Mouse (Mus musculus) MEL (cell line): Measurements from ENCODE around the gene Madcam1. TPM values are rescaled to one million over a fixed set of nuclear protein-coding genes. Genes with fewer than 3 reads are reported as not detected.

ENCODE experiments used
- DNase-seq: peaks from one replicate; pipeline ENCODE4 v3.0.0; 2011; ENCODE audit warnings: low read depth, low spot score
- H3K27ac ChIP-seq: 2 replicates; pipeline ENCODE4 v1.5.1; 2012; ENCODE audit warnings: low read depth, mild to moderate bottlenecking, control low read depth, low read length, moderate library complexity; ENCODE audit not compliant: control insufficient read depth
- H3K27me3 ChIP-seq, 2 experiments: fragments of 150-350 bp in 1 of 2; sonication (generic) in 1 of 2; 2 replicates each; pipeline ENCODE4 v1.6.1; 2012; ENCODE audit warnings: low read length in 2 of 2, mild to moderate bottlenecking in 2 of 2, improper control_type of control experiment in 1 of 2, moderate library complexity in 1 of 2; ENCODE audit not compliant: insufficient read depth in 2 of 2, control insufficient read depth in 1 of 2
- H3K36me3 ChIP-seq, 2 experiments: 2 replicates each; pipeline ENCODE4 v1.6.1; 2012 to 2014; ENCODE audit warnings: low read length in 2 of 2, improper control_type of control experiment in 1 of 2, inconsistent platforms in 1 of 2, mild to moderate bottlenecking in 1 of 2; ENCODE audit not compliant: insufficient read depth in 2 of 2, control insufficient read depth in 1 of 2
- H3K4me1 ChIP-seq, 2 experiments: fragments of 150-350 bp in 1 of 2; sonication (generic) in 1 of 2; 2 replicates each; pipeline ENCODE4 v1.6.1; 2012; ENCODE audit warnings: low read length in 2 of 2, improper control_type of control experiment in 1 of 2, mild to moderate bottlenecking in 1 of 2; ENCODE audit not compliant: insufficient read depth in 2 of 2, control insufficient read depth in 1 of 2
- H3K4me3 ChIP-seq, 2 experiments: fragments of 150-350 bp in 1 of 2; sonication (generic) in 1 of 2; 2 replicates each; pipeline ENCODE4 v1.5.1; 2012; ENCODE audit warnings: low read depth in 2 of 2, low read length in 2 of 2, mild to moderate bottlenecking in 2 of 2, moderate library complexity in 2 of 2, control low read depth in 1 of 2, improper control_type of control experiment in 1 of 2; ENCODE audit not compliant: control insufficient read depth in 1 of 2, insufficient read depth in 1 of 2
- H3K79me2 ChIP-seq: 2 replicates; pipeline ENCODE4 v1.6.1; 2012; ENCODE audit warnings: mild to moderate bottlenecking, low read length, moderate library complexity; ENCODE audit not compliant: control insufficient read depth, poor library complexity, insufficient read depth
- H3K9ac ChIP-seq: 2 replicates; pipeline ENCODE4 v1.6.1; 2012; ENCODE audit warnings: low read depth, mild to moderate bottlenecking, control low read depth, low read length, moderate library complexity; ENCODE audit not compliant: control insufficient read depth, poor library complexity, severe bottlenecking
- H3K9me3 ChIP-seq: fragments of 150-350 bp; sonication (generic); replicated peaks from 2 replicates; pipeline ENCODE4 v1.6.1; 2012; ENCODE audit warnings: mild to moderate bottlenecking, low read length, improper control_type of control experiment, moderate library complexity; ENCODE audit not compliant: insufficient read depth
- BHLHE40 ChIP-seq: IDR thresholded peaks from 2 replicates; pipeline ENCODE4 v1.6.1; 2012; ENCODE audit warnings: low read depth, mild to moderate bottlenecking, inconsistent platforms, low read length, improper control_type of control experiment, borderline replicate concordance
- CHD1 ChIP-seq: IDR thresholded peaks from 2 replicates; pipeline ENCODE4 v1.6.1; 2012; ENCODE audit warnings: low read depth, mild to moderate bottlenecking, inconsistent platforms, low read length, improper control_type of control experiment
- CHD2 ChIP-seq: IDR thresholded peaks from 2 replicates; pipeline ENCODE4 v1.6.1; 2011; ENCODE audit warnings: low read length, improper control_type of control experiment
- CTCF ChIP-seq, 3 experiments: IDR thresholded peaks in 2 of 3; conservative IDR thresholded peaks in 1 of 3; 2 replicates each; pipeline ENCODE4 v1.5.1; 2011 to 2012; ENCODE audit warnings: low read length in 3 of 3, low read depth in 2 of 3, mild to moderate bottlenecking in 2 of 3, improper control_type of control experiment in 1 of 3, inconsistent platforms in 1 of 3, mixed read lengths in 1 of 3, moderate library complexity in 1 of 3; ENCODE audit not compliant: control insufficient read depth in 1 of 3, insufficient read depth in 1 of 3, poor library complexity in 1 of 3, severe bottlenecking in 1 of 3
- E2F4 ChIP-seq: IDR thresholded peaks from 2 replicates; pipeline ENCODE4 v1.6.1; 2011; ENCODE audit warnings: low read depth, low read length, improper control_type of control experiment, borderline replicate concordance
- ELF1 ChIP-seq: IDR thresholded peaks from 2 replicates; pipeline ENCODE4 v1.6.1; 2014; ENCODE audit warnings: low read depth, mild to moderate bottlenecking, inconsistent platforms, low read length, improper control_type of control experiment, moderate library complexity
- EP300 ChIP-seq, 2 experiments: IDR thresholded peaks; 2 replicates each; pipeline ENCODE4 v1.6.1; 2011; ENCODE audit warnings: improper control_type of control experiment in 2 of 2, low read length in 2 of 2, low read depth in 1 of 2, mild to moderate bottlenecking in 1 of 2
- ETS1 ChIP-seq: IDR thresholded peaks from 2 replicates; pipeline ENCODE4 v1.6.1; 2012; ENCODE audit warnings: low read depth, mild to moderate bottlenecking, inconsistent platforms, low read length, improper control_type of control experiment, moderate library complexity
- GABPA ChIP-seq: IDR thresholded peaks from 2 replicates; pipeline ENCODE4 v1.6.1; 2012; ENCODE audit warnings: low read depth, mild to moderate bottlenecking, inconsistent platforms, low read length, improper control_type of control experiment, moderate library complexity
- GATA1 ChIP-seq: IDR thresholded peaks from 2 replicates; pipeline ENCODE4 v1.6.1; 2011; ENCODE audit warnings: low read depth, low read length, improper control_type of control experiment
- HCFC1 ChIP-seq: IDR thresholded peaks from 2 replicates; pipeline ENCODE4 v1.6.1; 2012; ENCODE audit warnings: low read depth, mild to moderate bottlenecking, inconsistent platforms, low read length, improper control_type of control experiment, moderate library complexity
- JUND ChIP-seq: IDR thresholded peaks from 2 replicates; pipeline ENCODE4 v1.6.1; 2011; ENCODE audit warnings: low read depth, mild to moderate bottlenecking, improper control_type of control experiment, low read length
- KAT2A ChIP-seq: conservative IDR thresholded peaks from 2 replicates; pipeline ENCODE4 v1.6.1; 2012; ENCODE audit warnings: low read depth, low read length, improper control_type of control experiment, inconsistent platforms
- MAFK ChIP-seq: IDR thresholded peaks from 2 replicates; pipeline ENCODE4 v1.6.1; 2011; ENCODE audit warnings: low read depth, mild to moderate bottlenecking, low read length, improper control_type of control experiment, borderline replicate concordance
- MAX ChIP-seq: IDR thresholded peaks from 2 replicates; pipeline ENCODE4 v1.6.1; 2011; ENCODE audit warnings: low read length, improper control_type of control experiment
- MAZ ChIP-seq: IDR thresholded peaks from 2 replicates; pipeline ENCODE4 v1.6.1; 2012; ENCODE audit warnings: low read depth, mild to moderate bottlenecking, inconsistent platforms, low read length, improper control_type of control experiment
- MEF2A ChIP-seq: IDR thresholded peaks from 2 replicates; pipeline ENCODE4 v1.6.1; 2014; ENCODE audit warnings: low read depth, mild to moderate bottlenecking, inconsistent platforms, low read length, improper control_type of control experiment; ENCODE audit not compliant: poor library complexity, insufficient replicate concordance, severe bottlenecking; ENCODE audit errors: extremely low read depth
- MXI1 ChIP-seq: IDR thresholded peaks from 2 replicates; pipeline ENCODE4 v1.6.1; 2011; ENCODE audit warnings: mild to moderate bottlenecking, low read depth, low read length, improper control_type of control experiment
- MYB ChIP-seq: IDR thresholded peaks from 2 replicates; pipeline ENCODE4 v1.6.1; 2011; ENCODE audit warnings: mild to moderate bottlenecking, low read depth, low read length, improper control_type of control experiment
- MYC ChIP-seq: IDR thresholded peaks from 2 replicates; pipeline ENCODE4 v1.6.1; 2011; ENCODE audit warnings: low read depth, mild to moderate bottlenecking, low read length, improper control_type of control experiment, moderate library complexity
- NELFE ChIP-seq: IDR thresholded peaks from 2 replicates; pipeline ENCODE4 v1.6.1; 2011; ENCODE audit warnings: low read depth, low read length, improper control_type of control experiment
- NRF1 ChIP-seq: IDR thresholded peaks from 2 replicates; pipeline ENCODE4 v1.6.1; 2014; ENCODE audit warnings: low read depth, mild to moderate bottlenecking, inconsistent platforms, low read length, improper control_type of control experiment, moderate library complexity; ENCODE audit not compliant: poor library complexity, insufficient read depth, severe bottlenecking
- POLR2AphosphoS5 ChIP-seq: IDR thresholded peaks from 2 replicates; pipeline ENCODE4 v1.6.1; 2012; ENCODE audit warnings: low read depth, borderline replicate concordance, mild to moderate bottlenecking, inconsistent platforms, low read length, moderate library complexity, mixed read lengths
- RAD21 ChIP-seq: IDR thresholded peaks from 2 replicates; pipeline ENCODE4 v1.6.1; 2011; ENCODE audit warnings: mild to moderate bottlenecking, low read depth, low read length, improper control_type of control experiment
- RCOR1 ChIP-seq: IDR thresholded peaks from 2 replicates; pipeline ENCODE4 v1.6.1; 2012; ENCODE audit warnings: low read depth, mild to moderate bottlenecking, inconsistent platforms, low read length, improper control_type of control experiment
- SIN3A ChIP-seq: IDR thresholded peaks from 2 replicates; pipeline ENCODE4 v1.6.1; 2012; ENCODE audit warnings: low read length, improper control_type of control experiment, inconsistent platforms
- SMC3 ChIP-seq: IDR thresholded peaks from 2 replicates; pipeline ENCODE4 v1.6.1; 2011; ENCODE audit warnings: low read depth, low read length, improper control_type of control experiment
- TAL1 ChIP-seq: IDR thresholded peaks from 2 replicates; pipeline ENCODE4 v1.6.1; 2012; ENCODE audit warnings: mild to moderate bottlenecking, inconsistent platforms, low read length, moderate library complexity, mixed read lengths
- TBP ChIP-seq: IDR thresholded peaks from 2 replicates; pipeline ENCODE4 v1.8.0; 2011; ENCODE audit warnings: low read depth, low read length, improper control_type of control experiment
- TCF12 ChIP-seq: IDR thresholded peaks from 2 replicates; pipeline ENCODE4 v1.6.1; 2014; ENCODE audit warnings: low read depth, mild to moderate bottlenecking, inconsistent platforms, low read length, improper control_type of control experiment, moderate library complexity
- UBTF ChIP-seq: IDR thresholded peaks from 2 replicates; pipeline ENCODE4 v1.6.1; 2012; ENCODE audit warnings: low read depth, mild to moderate bottlenecking, inconsistent platforms, low read length, improper control_type of control experiment, moderate library complexity, borderline replicate concordance; ENCODE audit not compliant: insufficient read depth
- USF1 ChIP-seq: IDR thresholded peaks from 2 replicates; pipeline ENCODE4 v1.6.1; 2014; ENCODE audit warnings: low read depth, mild to moderate bottlenecking, inconsistent platforms, low read length, improper control_type of control experiment, moderate library complexity
- USF2 ChIP-seq, 2 experiments: IDR thresholded peaks; 2 replicates each; pipeline ENCODE4 v1.6.1; 2011 to 2012; ENCODE audit warnings: improper control_type of control experiment in 2 of 2, low read length in 2 of 2, borderline replicate concordance in 1 of 2, inconsistent platforms in 1 of 2, low read depth in 1 of 2, mild to moderate bottlenecking in 1 of 2; ENCODE audit not compliant: insufficient read depth in 1 of 2
- ZC3H11A ChIP-seq: IDR thresholded peaks from 2 replicates; pipeline ENCODE4 v1.6.1; 2012; ENCODE audit warnings: low read depth, mild to moderate bottlenecking, inconsistent platforms, low read length, improper control_type of control experiment
- ZKSCAN1 ChIP-seq: IDR thresholded peaks from 2 replicates; pipeline ENCODE4 v1.6.1; 2012; ENCODE audit warnings: low read depth, mild to moderate bottlenecking, inconsistent platforms, low read length, improper control_type of control experiment, moderate library complexity
- ZNF384 ChIP-seq: IDR thresholded peaks from 2 replicates; pipeline ENCODE4 v1.6.1; 2012; ENCODE audit warnings: low read depth, mild to moderate bottlenecking, inconsistent platforms, low read length, improper control_type of control experiment
- polyA plus RNA-seq, 2 experiments: library from polyadenylated mRNA; stranded (reverse) in 1 of 2; unstranded in 1 of 2; fragments of >175 nt in 1 of 2; fragments of >200 nt in 1 of 2; gene quantifications; 2 replicates each; pipeline versions ENCODE4 v1.2.1 to v1.2.4; 2012; ENCODE audit warnings: low replicate concordance in 2 of 2, low read depth in 1 of 2; ENCODE audit not compliant: insufficient read length in 2 of 2, insufficient read depth in 1 of 2, missing spikeins in 1 of 2
- total RNA-seq: library from RNA; depleted of rRNA; stranded (reverse); fragments of 300-350 nt; gene quantifications from 2 replicates; pipeline ENCODE4 v1.2.3, GENCODE M21; 2012

Madcam1 gene
- total and polyA plus RNA-seq, 3 experiments: not detected

GRCm38 (mm10) chr10:79681591-79682245 lies 17.4 kb downstream of the Madcam1 start, which contains the start of gene Cdc34:
Gene Cdc34 (plus strand): TSS chr10:79682195.
- DNase-seq: peak; percentile 99
- H3K27ac ChIP-seq: peak within 1 kb of the TSS; percentile 59
- peak within 1 kb of the TSS; percentile 96 for H3K9ac ChIP-seq
- peak within 1 kb of the TSS; percentile 96 to 98 for H3K4me3 ChIP-seq
- no peaks in the 10 kb centered on the region for H3K27me3 ChIP-seq
- peaks cover 32% of the 10 kb centered on the region for H3K79me2 ChIP-seq
- no peaks in the 10 kb centered on the region for H3K9me3 ChIP-seq
- H3K4me1 ChIP-seq: peaks cover 6 to 19% of the 10 kb centered on the region in 2 experiments; a peak in 3 of 4 replicates
- peaks cover 3 to 4% of the 10 kb centered on the region in 2 experiments; a peak in 2 of 4 replicates for H3K36me3 ChIP-seq
- TF ChIP-seq RCOR1 (0 out of 2 replicates have a peak, but pooled peaks have one; percentile 14), SMC3 (no peak), MAZ (peak; percentile 93), MYC (0 out of 2 replicates have a peak, but pooled peaks have one; percentile 69), JUND (no peak), TBP (0 out of 2 replicates have a peak, but pooled peaks have one; percentile 6), TCF12 (peak; percentile 64), ETS1 (peak; percentile 26; the same call in 1 of the 2 replicates), USF1 (peak; percentile 39), MAX (no peak; the same call in 1 of the 2 replicates), EP300 (IDR thresholded peaks at IDR 0.05; ENCODE audit: low read depth in 1 of 2, low read length in 2 of 2) (peak in 1 of 2 experiments; percentile 7; a peak in 1 of 4 replicates), BHLHE40 (no peak), CTCF (IDR thresholded peaks at IDR 0.05 in 2 of 3, conservative IDR thresholded peaks at IDR 0.05 in 1 of 3; ENCODE audit: control insufficient read depth in 1 of 3, insufficient read depth in 1 of 3, low read depth in 2 of 3, low read length in 3 of 3, poor library complexity in 1 of 3, severe bottlenecking in 1 of 3) (no peak), TAL1 (no peak), KAT2A (peak; percentile 98), E2F4 (no peak), NELFE (peak; percentile 91), ZC3H11A (no peak), POLR2AphosphoS5 (no peak), MAFK (no peak), UBTF (no peak), RAD21 (no peak), ZNF384 (no peak; the same call in 1 of the 2 replicates), CHD1 (no peak), USF2 (IDR thresholded peaks at IDR 0.05; ENCODE audit: borderline replicate concordance in 1 of 2, insufficient read depth in 1 of 2, low read depth in 1 of 2, low read length in 2 of 2) (no peak), MYB (no peak), CHD2 (no peak), HCFC1 (peak; percentile 98), ELF1 (peak; percentile 97), MXI1 (peak; percentile 83), GATA1 (no peak), MEF2A (peak; percentile 49; the same call in 1 of the 2 replicates), SIN3A (peak; percentile 78), NRF1 (peak; percentile 90), ZKSCAN1 (no peak), GABPA (no peak)
